Mouse (Mus musculus) stomach, embryonic 14.5 days (tissue): ENCODE results near the gene Samm50. TPM values are rescaled to one million over a fixed set of nuclear protein-coding genes. Genes with fewer than 3 reads are reported as not detected.

Source experiments
- ATAC-seq: fragments of 200-750 bp; cut with Nextera tagmentation; 2 replicates; pipeline ENCODE4 v1.8.0; 2017; ENCODE audit warnings: low read depth, moderate TSS enrichment; ENCODE audit not compliant: insufficient number of reproducible peaks, insufficient read depth, low FRiP score
- H3K27ac ChIP-seq: fragments of 300-500 bp; sonication (generic); 2 replicates; pipeline ENCODE4 v1.5.1; 2014; ENCODE audit warnings: mild to moderate bottlenecking, low read length, moderate library complexity, mixed read lengths
- H3K27me3 ChIP-seq: fragments of 300-500 bp; sonication (generic); 2 replicates; pipeline ENCODE4 v1.6.1; 2014; ENCODE audit warnings: low read length, control low read depth, mixed read lengths; ENCODE audit not compliant: control insufficient read depth, insufficient read depth
- H3K36me3 ChIP-seq: fragments of 300-500 bp; sonication (generic); 2 replicates; pipeline ENCODE4 v1.6.1; 2014; ENCODE audit warnings: mild to moderate bottlenecking, control low read depth, low read length, moderate library complexity, mixed read lengths; ENCODE audit not compliant: control insufficient read depth, insufficient read depth
- H3K4me1 ChIP-seq: fragments of 300-500 bp; sonication (generic); 2 replicates; pipeline ENCODE4 v1.6.1; 2014; ENCODE audit warnings: low read length, control low read depth, mixed read lengths; ENCODE audit not compliant: control insufficient read depth, insufficient read depth
- H3K4me2 ChIP-seq: fragments of 300-500 bp; sonication (generic); replicated peaks from 2 replicates; pipeline ENCODE4 v1.6.1; 2014; ENCODE audit warnings: low read depth, low read length, control low read depth
- H3K4me3 ChIP-seq: fragments of 300-500 bp; sonication (generic); 2 replicates; pipeline ENCODE4 v1.5.1; 2014; ENCODE audit warnings: low read depth, low read length, control low read depth
- H3K9ac ChIP-seq: fragments of 300-500 bp; sonication (generic); replicated peaks from 2 replicates; pipeline ENCODE4 v1.6.1; 2014; ENCODE audit warnings: low read depth, mild to moderate bottlenecking, control low read depth, low read length, moderate library complexity, mixed read lengths
- H3K9me3 ChIP-seq: fragments of 300-500 bp; sonication (generic); 2 replicates; pipeline ENCODE4 v1.6.1; 2016; ENCODE audit warnings: low read depth, low read length, control low read depth; ENCODE audit not compliant: control insufficient read depth
- WGBS: fragments of 180-500 bp; shearing (Covaris S2); extraction: QIAGEN DNeasy Blood & Tissue Kit; methylation state at CpG from one replicate; pipeline ENCODE4 v1.1.7; 2014; 5-methylcytosine and 5-hydroxymethylcytosine counted together
- polyA plus RNA-seq: library from polyadenylated mRNA; unstranded; fragments of >200 nt; fragmentation: Nextera tagmentation; extraction: Ambion mirVana; gene quantifications from 2 replicates; pipeline ENCODE4 v1.2.1, GENCODE M21; 2014

The Samm50 gene
- polyA plus RNA-seq, 1 experiment from 2014 or later: 51.6 TPM

- no peak for ATAC-seq
These were observed 43.6 kb downstream of the Samm50 start for GRCm38 (mm10) chr15:84235646-84236045.

GRCm38 (mm10) chr15:84238552-84238951, 46.5 kb downstream of the Samm50 start:
- no peak overlapping the region for H3K27ac ChIP-seq
- no peaks in the 10 kb centered on the region for H3K36me3 ChIP-seq
- peaks cover 14% of the 10 kb centered on the region; the same call in 1 of the 2 replicates for H3K4me1 ChIP-seq
- no peaks in the 10 kb centered on the region for H3K9me3 ChIP-seq
- peak overlapping the region; percentile 35 for H3K4me2 ChIP-seq
- H3K4me3 ChIP-seq: no peak overlapping the region
- no peak overlapping the region for H3K9ac ChIP-seq
- no peaks in the 10 kb centered on the region for H3K27me3 ChIP-seq
- ATAC-seq: no peak
- 15% methylated on average over 15 of the region's 15 CpGs for WGBS

More at GRCm38 (mm10) chr15:84235646-84236045, 43.6 kb downstream of the Samm50 start:
- H3K36me3 ChIP-seq: no peaks in the 10 kb centered on the region
- H3K9me3 ChIP-seq: no peaks in the 10 kb centered on the region
- no peaks in the 10 kb centered on the region for H3K27me3 ChIP-seq
- H3K4me1 ChIP-seq: peaks cover 26% of the 10 kb centered on the region; the same call in 1 of the 2 replicates
- H3K4me3 ChIP-seq: no peak overlapping the region
- no peak overlapping the region for H3K9ac ChIP-seq
- no peak overlapping the region for H3K4me2 ChIP-seq
- no peak overlapping the region for H3K27ac ChIP-seq
- WGBS: 90% methylated on average over 7 of the region's 7 CpGs

GRCm38 (mm10) chr15:84238991-84239401, 47.0 kb downstream of the Samm50 start:
- peak overlapping the region; percentile 35 for H3K4me2 ChIP-seq
- no peak overlapping the region for H3K27ac ChIP-seq
- ATAC-seq: no peak; the same call in 1 of the 2 replicates
- 9% methylated on average over 16 of the region's 16 CpGs for WGBS
- H3K9me3 ChIP-seq: no peaks in the 10 kb centered on the region
- H3K9ac ChIP-seq: no peak overlapping the region
- no peak overlapping the region for H3K4me3 ChIP-seq
- H3K36me3 ChIP-seq: no peaks in the 10 kb centered on the region
- H3K4me1 ChIP-seq: peaks cover 14% of the 10 kb centered on the region; the same call in 1 of the 2 replicates
- no peaks in the 10 kb centered on the region for H3K27me3 ChIP-seq

GRCm38 (mm10) chr15:84241520-84241919, 49.5 kb downstream of the Samm50 start:
- WGBS: 32% methylated on average over 7 of the region's 7 CpGs
- no peak overlapping the region for H3K4me2 ChIP-seq
- H3K36me3 ChIP-seq: no peaks in the 10 kb centered on the region
- H3K27me3 ChIP-seq: no peaks in the 10 kb centered on the region
- no peak overlapping the region for H3K27ac ChIP-seq
- peaks cover 14% of the 10 kb centered on the region; the same call in 1 of the 2 replicates for H3K4me1 ChIP-seq
- H3K9ac ChIP-seq: no peak overlapping the region
- no peaks in the 10 kb centered on the region for H3K9me3 ChIP-seq
- no peak overlapping the region for H3K4me3 ChIP-seq
- no peak for ATAC-seq

- H3K4me2 ChIP-seq: no peak overlapping the region
- H3K27me3 ChIP-seq: no peaks in the 10 kb centered on the region
- ATAC-seq: no peak
- H3K9ac ChIP-seq: no peak overlapping the region
- 86% methylated on average over 7 of the region's 7 CpGs for WGBS
- H3K4me3 ChIP-seq: no peak overlapping the region
- no peaks in the 10 kb centered on the region for H3K36me3 ChIP-seq
- H3K9me3 ChIP-seq: no peaks in the 10 kb centered on the region
- no peaks in the 10 kb centered on the region for H3K4me1 ChIP-seq
- H3K27ac ChIP-seq: no peak overlapping the region
These were observed 53.1 kb downstream of the Samm50 start for GRCm38 (mm10) chr15:84245104-84245503.

GRCm38 (mm10) chr15:84246195-84246594, 54.2 kb downstream of the Samm50 start:
- WGBS: 93% methylated on average over 6 of the region's 6 CpGs

GRCm38 (mm10) chr15:84247309-84247708, 55.3 kb downstream of the Samm50 start:
- no peaks in the 10 kb centered on the region for H3K27me3 ChIP-seq
- H3K27ac ChIP-seq: no peak overlapping the region
- peaks cover 8% of the 10 kb centered on the region; the same call in 1 of the 2 replicates for H3K4me1 ChIP-seq
- no peak overlapping the region for H3K4me2 ChIP-seq
- no peak for ATAC-seq
- no peaks in the 10 kb centered on the region for H3K9me3 ChIP-seq
- H3K36me3 ChIP-seq: no peaks in the 10 kb centered on the region; the same call in 1 of the 2 replicates
- 95% methylated on average over 3 of the region's 3 CpGs for WGBS
- H3K4me3 ChIP-seq: no peak overlapping the region
- no peak overlapping the region for H3K9ac ChIP-seq

More at GRCm38 (mm10) chr15:84246195-84246594, 54.2 kb downstream of the Samm50 start:
- H3K4me2 ChIP-seq: no peak overlapping the region
- no peaks in the 10 kb centered on the region for H3K27me3 ChIP-seq
- ATAC-seq: no peak
- no peak overlapping the region for H3K27ac ChIP-seq
- H3K36me3 ChIP-seq: no peaks in the 10 kb centered on the region
- H3K9me3 ChIP-seq: no peaks in the 10 kb centered on the region
- no peak overlapping the region for H3K4me3 ChIP-seq
- peaks cover 7% of the 10 kb centered on the region; the same call in 1 of the 2 replicates for H3K4me1 ChIP-seq
- H3K9ac ChIP-seq: no peak overlapping the region

GRCm38 (mm10) chr15:84251227-84251626, 59.2 kb downstream of the Samm50 start:
- Histone ChIP-seq H3K4me3 (no peak overlapping the region), H3K27ac (no peak overlapping the region), H3K27me3 (no peaks in the 10 kb centered on the region), H3K4me1 (peaks cover 11% of the 10 kb centered on the region), H3K9ac (no peak overlapping the region), H3K4me2 (no peak overlapping the region), H3K9me3 (no peaks in the 10 kb centered on the region), H3K36me3 (no peaks in the 10 kb centered on the region; the same call in 1 of the 2 replicates)
- WGBS: 48% methylated on average over 13 of the region's 13 CpGs
- no peak for ATAC-seq

GRCm38 (mm10) chr15:84252645-84253044, 60.6 kb downstream of the Samm50 start:
- Histone ChIP-seq H3K27ac (no peak overlapping the region), H3K9me3 (no peaks in the 10 kb centered on the region), H3K4me3 (no peak overlapping the region), H3K4me1 (peaks cover 11% of the 10 kb centered on the region), H3K27me3 (no peaks in the 10 kb centered on the region), H3K9ac (no peak overlapping the region), H3K4me2 (no peak overlapping the region), H3K36me3 (no peaks in the 10 kb centered on the region; the same call in 1 of the 2 replicates)
- 94% methylated on average over 7 of the region's 7 CpGs for WGBS
- ATAC-seq: no peak
